Mouse (Mus musculus) neutrophil, adult 5-6 weeks (primary cell): ENCODE data around the gene Ncapd2. TPM values are rescaled to one million over a fixed set of nuclear protein-coding genes. Genes with fewer than 3 reads are reported as not detected.
A peak's percentile ranks its signal among the peaks of the same experiment; 100 is the strongest.
"Not testable (repeated sequence)": the region's sequence is repeated elsewhere in the genome, so short reads cannot be mapped to it uniquely, and the experiment has no call there.

Experiments
- ATAC-seq: fragments of 151-379, 151-347 bp; 2 replicates; pipeline ENCODE4 v1.8.0; 2017; ENCODE audit warnings: mild to moderate bottlenecking, moderate TSS enrichment; ENCODE audit not compliant: insufficient number of reproducible peaks, poor library complexity, low FRiP score, severe bottlenecking; ENCODE audit errors: extremely low read depth
- total RNA-seq: library from RNA; stranded (forward); fragments of 200-1000 nt; gene quantifications from 2 replicates; pipeline ENCODE4 v1.2.3, GENCODE M21; 2017

Ncapd2 gene
- total RNA-seq, 1 experiment from 2014 or later = 66.2 TPM

DNA sequence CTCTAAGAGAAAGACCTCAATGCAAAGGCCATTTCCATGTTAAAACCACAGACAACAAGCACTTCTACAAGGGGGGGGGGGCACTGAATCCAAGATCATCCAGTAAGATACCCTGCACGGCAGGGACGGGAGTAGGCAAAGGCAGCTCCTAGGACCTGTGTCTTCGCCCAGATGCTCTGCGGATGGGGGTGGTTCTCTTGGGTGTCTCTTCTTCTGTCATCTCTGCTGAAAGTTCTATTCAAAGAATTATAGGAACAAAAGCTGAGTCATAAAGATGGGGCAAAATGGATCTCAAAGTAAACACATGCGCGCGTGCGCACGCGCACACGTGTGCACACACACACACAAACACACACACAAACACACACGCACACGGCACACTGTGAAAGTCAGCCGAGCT is 23.4 kb downstream of the Ncapd2 start:
- ATAC-seq = no peak

DNA sequence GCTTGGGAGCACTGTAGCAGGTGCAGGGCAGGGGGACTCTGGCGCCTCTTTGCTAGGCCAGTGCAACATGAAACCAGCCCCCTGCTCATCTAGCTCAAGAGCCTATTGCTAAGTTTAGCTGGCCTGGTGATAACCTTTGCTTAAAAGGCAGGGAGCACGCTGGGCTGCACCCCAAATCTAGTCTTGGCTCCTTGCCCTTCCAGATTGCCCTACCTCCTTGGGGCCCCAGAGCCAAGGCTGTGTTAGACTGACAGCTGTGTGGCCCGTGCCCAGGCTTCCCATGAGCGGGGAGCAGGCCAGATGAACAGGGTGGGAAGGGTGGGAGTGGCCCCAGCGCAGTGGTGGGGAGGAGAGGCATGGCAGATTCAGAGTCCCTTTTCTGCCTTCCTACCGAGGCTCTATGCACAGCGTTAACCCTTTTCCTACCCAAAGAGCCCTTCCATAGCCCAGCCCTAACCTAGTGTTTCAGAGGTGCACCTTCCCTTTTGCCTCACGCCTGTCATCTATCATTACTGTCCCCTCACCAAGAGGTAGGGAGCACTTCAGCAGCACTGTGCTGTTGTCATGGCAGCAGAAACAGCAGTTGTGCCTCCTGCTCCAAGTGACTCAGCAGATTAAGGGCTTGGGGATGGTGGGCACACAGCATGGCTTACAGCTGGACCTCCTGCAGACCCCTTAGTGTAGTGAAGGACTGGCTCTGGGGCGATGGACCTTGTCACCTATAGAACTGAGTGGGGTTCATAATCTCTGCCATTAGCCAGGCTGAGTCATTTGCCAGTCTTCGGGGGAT is 24.4 kb downstream of the Ncapd2 start:
- ATAC-seq = no peak

DNA sequence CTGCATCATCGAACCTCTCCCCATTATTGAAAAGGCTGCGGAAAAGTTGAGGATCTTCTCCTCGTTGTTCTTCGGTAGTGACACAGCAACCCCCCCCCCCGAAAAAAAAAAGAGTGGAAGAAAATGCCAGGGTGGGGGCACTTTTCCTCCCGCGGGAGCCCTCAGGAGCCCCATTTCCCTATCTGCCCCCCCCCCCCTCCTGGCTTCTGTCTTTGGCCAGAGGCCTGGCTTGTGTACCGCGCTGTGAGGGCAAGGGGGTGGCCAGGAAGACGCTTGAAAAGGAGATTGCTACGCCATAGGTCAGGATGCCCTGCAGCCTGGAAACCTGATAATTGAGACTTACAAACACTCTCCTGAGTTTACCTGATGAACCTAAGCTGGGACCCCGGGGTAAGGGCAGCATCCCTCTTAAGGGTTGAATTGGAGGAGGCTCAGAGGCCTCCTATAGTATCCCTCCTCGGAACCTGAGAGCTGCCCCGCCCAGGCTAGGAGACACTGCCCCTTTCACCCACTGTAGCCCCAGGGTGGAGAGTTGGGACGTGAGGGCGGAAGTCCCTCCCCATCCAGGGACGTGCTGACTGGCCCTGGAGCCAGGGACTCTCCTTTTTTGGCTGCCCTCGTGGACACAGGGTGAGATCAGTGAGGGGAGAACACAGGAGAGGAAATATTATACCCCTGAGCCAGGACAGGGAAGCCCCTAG is 25.3 kb downstream of the Ncapd2 start, which contains the start of gene Gapdh:
Gene Gapdh, minus strand, starts transcription at position 417 of the 701 bp plus-strand sequence.
- no peak for ATAC-seq

DNA sequence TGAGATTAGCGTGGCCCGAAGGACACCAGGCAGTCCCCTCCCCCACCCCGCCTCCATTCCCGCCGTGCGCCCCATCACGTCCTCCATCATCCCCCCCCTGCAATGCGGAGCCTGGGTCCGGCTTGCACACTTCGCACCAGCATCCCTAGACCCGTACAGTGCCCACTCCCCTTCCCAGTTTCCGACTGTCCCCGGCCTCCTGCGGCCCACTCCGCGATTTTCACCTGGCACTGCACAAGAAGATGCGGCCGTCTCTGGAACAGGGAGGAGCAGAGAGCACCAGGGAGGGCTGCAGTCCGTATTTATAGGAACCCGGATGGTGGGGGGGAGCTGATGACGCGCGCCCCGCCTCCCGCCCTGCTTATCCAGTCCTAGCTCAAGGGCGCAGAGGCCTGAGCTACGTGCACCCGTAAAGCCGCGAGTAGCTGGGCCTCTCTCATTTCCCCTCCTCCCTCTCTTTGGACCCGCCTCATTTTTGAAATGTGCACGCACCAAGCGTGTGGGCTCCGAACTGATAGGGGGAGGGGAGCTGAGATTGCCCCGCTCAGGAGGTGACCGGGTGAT is 26.1 kb downstream of the Ncapd2 start:
- ATAC-seq = peak; percentile 87

DNA sequence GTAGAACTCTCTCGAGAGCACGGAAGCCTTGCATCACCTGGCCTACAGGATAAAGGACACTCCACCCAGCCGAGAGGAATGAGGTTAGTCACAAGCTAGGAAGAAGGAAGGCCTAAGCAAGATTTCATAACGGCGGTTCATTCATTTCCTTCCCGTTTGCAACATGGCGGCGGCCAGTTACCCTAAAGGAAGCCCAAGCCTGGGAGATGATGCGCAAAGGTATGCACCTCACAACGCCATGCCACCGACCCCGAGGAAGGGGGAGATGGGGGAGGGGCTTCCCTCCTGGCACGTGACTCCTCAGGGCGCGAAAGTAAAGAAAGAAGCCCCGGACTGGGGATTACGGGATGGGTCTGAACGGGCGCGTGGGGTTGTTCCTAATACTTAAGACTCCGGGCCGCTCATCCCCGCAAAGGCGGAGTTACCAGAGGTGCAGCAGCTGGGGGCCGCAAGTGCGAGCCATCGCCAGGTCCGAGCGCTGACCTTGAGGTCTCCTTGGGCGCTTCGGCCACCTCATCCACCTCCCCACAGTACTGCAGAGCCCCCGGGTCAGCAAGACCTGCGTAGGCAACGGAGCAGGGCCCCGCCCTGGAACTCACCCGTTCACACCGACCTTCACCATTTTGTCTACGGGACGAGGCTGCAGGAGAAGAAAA is 26.7 kb downstream of the Ncapd2 start:
- ATAC-seq = peak; percentile 26

DNA sequence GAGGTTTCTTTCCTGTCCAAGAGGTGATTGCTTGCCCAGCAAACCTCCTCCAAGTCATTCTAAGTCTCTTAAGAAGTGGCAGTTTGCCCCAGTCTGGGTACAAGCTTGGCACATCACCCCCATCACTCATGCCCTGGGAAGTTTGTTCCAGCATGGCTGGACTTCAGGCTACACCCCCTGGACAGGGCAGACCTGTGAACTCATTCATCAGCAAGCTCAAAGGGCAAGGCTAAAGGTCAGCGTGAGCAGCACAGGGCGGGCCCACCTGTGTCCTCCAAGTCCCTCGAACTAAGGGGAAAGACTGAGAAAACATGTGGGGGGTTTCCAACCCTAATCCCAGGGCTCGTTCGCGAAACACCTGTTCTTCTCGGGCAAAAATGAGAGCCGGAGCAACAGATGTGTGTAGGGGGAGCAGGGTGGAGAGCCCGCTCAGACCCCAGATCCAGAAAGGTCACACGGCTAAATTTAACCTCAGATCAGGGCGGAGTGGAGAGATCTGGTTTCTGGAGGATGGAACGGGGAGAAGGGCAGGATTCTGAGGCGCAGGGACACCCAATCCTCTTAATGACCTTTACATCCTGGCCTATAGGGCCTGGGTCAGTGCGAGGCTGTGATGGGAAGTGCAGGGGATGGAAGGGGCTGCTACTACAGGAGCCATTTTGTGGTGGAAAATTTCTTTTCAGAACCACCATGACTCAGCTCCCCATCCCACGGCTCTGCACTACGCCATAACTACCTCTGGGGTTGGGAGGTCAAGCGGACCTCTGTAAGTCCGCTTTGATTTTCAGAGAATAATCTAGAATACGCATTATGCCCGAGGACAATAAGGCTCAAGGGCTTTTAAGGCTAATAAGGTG is 27.5 kb downstream of the Ncapd2 start:
- ATAC-seq = 0 out of 2 replicates have a peak, but pooled peaks have one; percentile 2

DNA sequence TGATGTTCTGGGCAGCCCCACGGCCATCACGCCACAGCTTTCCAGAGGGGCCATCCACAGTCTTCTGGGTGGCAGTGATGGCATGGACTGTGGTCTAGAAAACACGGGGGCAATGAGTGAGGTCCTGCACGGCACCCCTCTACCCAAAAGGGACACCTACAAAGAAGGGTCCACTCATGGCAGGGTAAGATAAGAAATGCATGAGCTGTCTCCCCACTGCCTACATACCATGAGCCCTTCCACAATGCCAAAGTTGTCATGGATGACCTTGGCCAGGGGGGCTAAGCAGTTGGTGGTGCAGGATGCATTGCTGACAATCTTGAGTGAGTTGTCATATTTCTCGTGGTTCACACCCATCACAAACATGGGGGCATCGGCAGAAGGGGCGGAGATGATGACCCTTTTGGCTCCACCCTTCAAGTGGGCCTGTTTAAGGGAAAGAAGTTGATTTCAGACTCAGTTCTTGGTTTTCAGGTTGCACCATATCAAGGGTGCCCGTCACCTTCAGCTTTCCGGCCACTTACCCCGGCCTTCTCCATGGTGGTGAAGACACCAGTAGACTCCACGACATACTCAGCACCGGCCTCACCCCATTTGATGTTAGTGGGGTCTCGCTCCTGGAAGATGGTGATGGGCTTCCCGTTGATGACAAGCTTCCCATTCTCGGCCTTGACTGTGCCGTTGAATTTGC is 28.7 kb downstream of the Ncapd2 start:
- ATAC-seq = not testable (repeated sequence)

DNA sequence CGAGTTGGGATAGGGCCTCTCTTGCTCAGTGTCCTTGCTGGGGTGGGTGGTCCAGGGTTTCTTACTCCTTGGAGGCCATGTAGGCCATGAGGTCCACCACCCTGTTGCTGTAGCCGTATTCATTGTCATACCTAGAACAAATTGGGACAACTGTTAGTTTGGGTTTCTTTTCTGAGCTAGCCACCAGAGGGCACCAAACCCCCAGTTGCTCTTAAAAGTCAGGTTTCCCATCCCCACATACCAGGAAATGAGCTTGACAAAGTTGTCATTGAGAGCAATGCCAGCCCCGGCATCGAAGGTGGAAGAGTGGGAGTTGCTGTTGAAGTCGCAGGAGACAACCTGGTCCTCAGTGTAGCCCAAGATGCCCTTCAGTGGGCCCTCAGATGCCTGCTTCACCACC is 29.5 kb downstream of the Ncapd2 start:
- not testable (repeated sequence) for ATAC-seq

DNA sequence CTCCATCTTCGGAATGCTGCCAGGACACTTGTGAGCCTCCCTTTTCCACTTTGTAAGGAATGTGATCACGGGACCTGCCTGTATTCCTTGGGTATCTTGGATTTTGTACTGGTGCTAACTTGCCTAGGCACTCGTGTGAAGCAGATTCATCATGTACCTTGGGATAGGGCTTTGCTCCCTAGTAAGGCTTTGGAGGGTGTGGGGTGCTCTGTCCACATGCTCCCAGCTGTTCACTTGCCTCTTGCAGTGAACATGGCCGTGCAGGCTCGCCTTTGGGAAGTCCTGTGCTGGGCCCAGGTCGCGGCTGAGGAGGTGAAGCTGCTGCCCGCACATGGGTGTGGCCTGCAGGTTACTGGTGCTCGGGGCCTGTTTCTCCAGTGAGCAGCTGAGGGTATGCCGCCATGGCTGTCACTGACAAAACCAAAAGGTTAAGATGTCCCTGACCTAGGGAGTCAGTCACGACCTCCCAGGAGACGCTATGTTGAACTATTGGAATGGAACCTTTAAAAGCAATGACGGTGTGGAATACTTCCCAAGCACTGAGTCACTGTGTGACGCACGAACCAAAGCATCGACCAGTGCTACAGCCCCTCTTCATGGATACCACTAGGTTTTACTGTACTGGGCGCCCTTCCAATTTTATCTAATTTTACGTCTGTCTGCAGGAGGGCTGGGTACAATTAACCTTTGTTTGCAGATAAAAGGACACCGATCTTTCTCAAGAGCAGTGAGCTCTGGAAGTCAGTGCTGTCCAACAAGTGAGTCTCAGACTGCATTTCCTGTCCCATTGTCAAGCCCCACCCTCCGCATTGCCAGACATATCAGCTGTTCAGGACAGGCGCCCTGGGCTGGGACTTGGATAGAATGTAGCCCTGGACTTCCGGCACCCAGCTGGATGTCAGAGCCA is 30.4 kb downstream of the Ncapd2 start:
- ATAC-seq = no peak

DNA sequence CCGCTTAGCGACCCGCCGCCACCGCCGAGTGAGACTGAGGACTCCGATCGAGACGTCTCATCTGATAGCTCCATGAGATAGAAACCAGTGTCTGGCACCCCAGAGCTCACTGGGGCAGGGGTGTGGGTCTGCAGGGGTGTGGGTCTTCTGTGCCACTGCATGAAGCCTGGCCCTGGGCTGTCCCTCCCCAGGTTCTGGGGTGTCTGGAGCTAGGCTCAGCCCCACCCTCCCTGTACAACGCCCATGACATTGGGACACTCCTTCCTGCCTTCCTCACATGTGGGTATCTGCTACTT is 31.0 kb downstream of the Ncapd2 start:
- no peak for ATAC-seq

DNA sequence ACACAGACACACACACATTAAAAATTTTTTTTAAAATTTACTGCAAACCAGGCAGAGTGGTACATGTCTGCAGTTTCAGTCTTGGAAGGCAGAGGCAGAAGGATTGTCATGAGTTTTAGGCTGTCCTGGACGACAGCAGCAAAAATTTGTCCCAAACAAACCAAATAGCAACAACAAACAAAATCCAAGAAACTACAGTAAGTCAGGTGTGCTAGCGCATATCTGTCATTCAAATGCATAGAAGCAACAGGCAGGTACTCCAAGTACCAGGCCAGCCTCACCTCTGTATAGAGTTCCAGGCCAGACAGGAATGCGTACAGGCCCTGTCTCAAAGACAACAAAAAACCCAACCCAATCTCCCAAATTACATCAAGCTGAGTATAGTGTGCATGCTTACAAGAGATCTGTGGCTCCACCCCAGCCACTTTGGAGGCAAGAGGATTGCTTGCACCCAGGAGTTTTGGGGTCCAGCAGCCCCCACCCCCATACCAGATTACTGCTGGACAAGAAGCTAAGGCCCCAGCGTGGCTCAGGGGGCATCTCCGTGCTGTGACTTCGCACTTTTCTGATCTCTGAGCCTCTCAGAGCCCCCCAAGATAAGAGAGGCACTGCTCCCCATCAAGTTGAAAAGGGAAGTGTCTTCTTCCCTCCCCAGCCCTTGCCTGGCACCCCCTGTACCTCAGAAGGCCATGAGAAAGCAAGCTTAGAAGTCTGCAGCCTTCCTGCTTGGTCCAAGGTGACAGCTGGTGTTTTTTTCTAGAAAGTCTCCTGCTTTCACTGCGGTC is 31.5 kb downstream of the Ncapd2 start:
- no peak for ATAC-seq

DNA sequence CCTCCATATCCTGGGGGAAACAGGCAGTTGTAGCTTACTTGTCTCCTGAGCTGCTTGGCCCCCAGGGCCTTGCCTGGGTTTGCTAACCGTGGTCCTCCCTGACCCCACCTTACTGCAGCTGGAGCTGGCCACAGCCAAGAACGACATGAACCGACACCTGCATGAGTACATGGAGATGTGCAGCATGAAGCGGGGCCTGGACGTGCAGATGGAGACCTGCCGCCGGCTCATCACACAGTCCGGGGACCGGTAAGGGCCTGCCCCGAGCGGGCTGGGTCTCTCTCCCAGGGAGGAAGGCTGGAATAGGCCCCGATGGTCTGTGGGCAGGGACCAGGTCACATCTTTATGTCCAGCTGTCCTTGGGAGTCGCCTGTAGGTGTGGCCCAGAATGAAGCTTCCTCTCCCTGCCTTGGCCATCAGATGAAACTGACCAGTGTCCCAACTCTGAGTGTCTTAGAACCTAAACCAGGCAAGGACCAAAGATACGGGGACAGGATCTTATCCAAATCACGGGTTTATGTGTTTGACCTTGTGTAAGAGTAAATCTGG is 32.5 kb downstream of the Ncapd2 start:
- no peak for ATAC-seq

DNA sequence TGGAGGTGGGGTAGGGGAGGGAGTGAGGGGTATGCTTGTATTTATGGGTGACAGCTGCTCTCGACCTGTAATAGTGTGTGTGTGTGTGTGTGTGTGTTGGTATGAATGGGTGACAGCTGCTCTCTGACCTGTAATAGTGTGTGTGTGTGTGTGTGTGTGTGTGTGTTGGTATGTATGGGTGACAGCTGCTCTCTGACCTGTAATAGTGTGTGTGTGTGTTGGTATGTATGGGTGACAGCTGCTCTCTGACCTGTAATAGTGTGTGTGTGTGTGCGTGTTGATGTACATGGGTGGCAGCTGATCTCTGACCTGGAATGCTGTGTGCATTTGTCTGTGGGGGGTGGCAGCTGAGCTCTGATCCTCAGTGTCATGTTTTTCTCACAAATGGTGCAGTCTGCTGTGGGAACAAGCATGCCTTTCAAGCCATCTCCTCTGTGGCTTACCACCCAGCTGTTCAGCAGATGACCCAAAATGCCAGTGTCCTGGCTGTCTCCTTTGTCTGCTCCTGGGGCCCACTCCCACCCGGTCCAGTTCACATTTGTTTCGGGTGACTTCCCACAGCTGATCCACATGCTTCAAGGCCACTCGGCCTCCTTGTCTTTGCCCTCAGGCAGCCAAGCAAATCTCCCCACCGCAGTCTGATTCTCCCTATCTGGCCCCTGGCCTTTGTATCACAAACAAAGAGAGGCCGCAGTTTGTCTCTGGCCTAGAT is 34.4 kb downstream of the Ncapd2 start:
- ATAC-seq = no peak

DNA sequence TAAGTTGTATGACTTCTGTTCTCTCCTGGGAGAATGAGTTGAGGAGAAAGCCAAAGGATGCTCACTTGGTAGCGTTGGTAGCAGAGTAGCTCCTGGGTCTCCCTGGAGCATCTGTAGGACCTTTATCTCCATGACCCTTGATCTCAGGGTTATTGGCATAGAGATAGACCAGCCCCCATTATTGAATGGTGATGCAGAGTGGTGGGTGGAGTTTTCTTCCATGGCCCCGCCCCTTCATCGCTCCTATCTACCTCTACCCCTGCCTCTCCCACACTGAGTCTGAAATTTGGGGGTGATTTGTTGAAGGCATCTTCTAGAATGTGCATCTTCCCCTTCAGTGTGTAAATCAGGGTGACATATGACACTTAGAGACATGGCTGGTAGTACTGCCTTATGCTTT is 35.0 kb downstream of the Ncapd2 start:
- no peak for ATAC-seq

DNA sequence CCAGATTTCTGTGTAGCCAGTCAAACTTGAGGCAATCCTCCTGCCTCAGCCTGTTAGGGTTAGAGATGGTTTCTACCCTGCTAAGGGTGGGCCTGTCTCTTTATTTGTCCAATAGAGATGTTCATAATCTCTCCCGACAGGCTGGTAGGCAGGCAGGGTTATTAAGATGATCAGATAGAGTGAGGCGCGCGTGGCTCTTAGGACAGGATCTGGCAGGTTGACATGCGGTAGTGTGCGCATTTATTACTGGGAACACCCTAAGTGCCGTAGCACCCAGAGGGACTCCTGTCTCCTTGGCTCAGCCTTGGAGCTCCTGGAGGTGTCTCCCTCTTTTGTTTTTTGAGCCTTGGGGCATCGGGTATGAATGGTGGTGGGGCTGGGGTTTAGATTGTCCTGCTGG is 36.2 kb downstream of the Ncapd2 start:
- no peak for ATAC-seq

DNA sequence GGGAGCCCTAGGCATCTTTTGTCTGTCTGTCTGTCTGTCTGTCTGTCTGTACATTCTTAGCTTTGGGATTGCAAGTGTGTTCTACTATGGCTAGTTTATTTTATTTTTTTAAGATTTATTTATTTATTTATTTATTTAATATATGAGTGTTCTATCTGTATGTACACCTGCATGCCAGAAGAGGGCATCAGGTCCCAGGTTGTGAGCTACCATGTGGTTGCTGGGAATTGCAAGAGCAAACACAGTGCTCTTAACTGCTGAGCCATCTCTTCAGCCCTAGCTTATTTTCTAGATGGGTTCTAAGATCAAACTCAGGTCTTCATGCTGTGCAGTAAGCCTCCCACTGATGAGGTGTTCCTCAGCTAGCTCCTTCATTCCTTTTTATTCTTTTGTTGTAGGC is 37.0 kb downstream of the Ncapd2 start:
- ATAC-seq = no peak
